Mouse (Mus musculus) CH12.LX (cell line): Measurements from ENCODE around the gene Dph6. TPM values are rescaled to one million over a fixed set of nuclear protein-coding genes. Genes with fewer than 3 reads are reported as not detected.

Experiments
- DNase-seq: peaks from one replicate; pipeline ENCODE4 v3.0.0-alpha.2; 2013; ENCODE audit errors: extremely low read depth
- H3K27ac ChIP-seq: 2 replicates; pipeline ENCODE4 v1.5.1; 2012; ENCODE audit warnings: low read depth, mild to moderate bottlenecking, control low read depth, moderate library complexity; ENCODE audit not compliant: insufficient read depth
- H3K27me3 ChIP-seq: replicated peaks from 2 replicates; pipeline ENCODE3; 2012; ENCODE audit warnings: inconsistent platforms
- H3K36me3 ChIP-seq, 2 experiments: replicated peaks in 1 of 2; 2 replicates each; pipeline versions ENCODE3 to v1.6.1; 2012; ENCODE audit warnings: inconsistent platforms in 1 of 2, low read length in 1 of 2, mild to moderate bottlenecking in 1 of 2, mixed read lengths in 1 of 2, moderate library complexity in 1 of 2; ENCODE audit not compliant: control insufficient read depth in 1 of 2, insufficient read depth in 1 of 2
- H3K4me1 ChIP-seq, 2 experiments: 2 replicates each; pipeline ENCODE4 v1.6.1; 2012; ENCODE audit warnings: inconsistent platforms in 1 of 2, moderate library complexity in 1 of 2; ENCODE audit not compliant: insufficient read depth in 2 of 2, control insufficient read depth in 1 of 2
- H3K4me2 ChIP-seq: 2 replicates; pipeline ENCODE4 v1.6.1; 2012; ENCODE audit warnings: low read depth, mild to moderate bottlenecking, control low read depth; ENCODE audit not compliant: poor library complexity, insufficient read depth, severe bottlenecking
- H3K4me3 ChIP-seq, 3 experiments: fragments of 150-350 bp in 1 of 3; sonication (generic) in 1 of 3; replicated peaks in 1 of 3; 2 replicates each; pipeline versions ENCODE3 to v1.5.1; 2011 to 2012; ENCODE audit warnings: low read depth in 2 of 3, low read length in 2 of 3, mild to moderate bottlenecking in 2 of 3, moderate library complexity in 2 of 3, control low read depth in 1 of 3, improper control_type of control experiment in 1 of 3, inconsistent platforms in 1 of 3, mixed read lengths in 1 of 3; ENCODE audit not compliant: poor library complexity in 1 of 3
- H3K79me2 ChIP-seq: replicated peaks from 2 replicates; pipeline ENCODE4 v1.6.1; 2012; ENCODE audit warnings: mild to moderate bottlenecking, moderate library complexity; ENCODE audit not compliant: control insufficient read depth, poor library complexity, insufficient read depth, severe bottlenecking; ENCODE audit errors: extremely low read depth
- H3K9ac ChIP-seq: 2 replicates; pipeline ENCODE4 v1.6.1; 2012; ENCODE audit warnings: low read depth, mild to moderate bottlenecking, control low read depth, moderate library complexity; ENCODE audit not compliant: insufficient read depth
- H3K9me3 ChIP-seq: replicated peaks from 2 replicates; pipeline ENCODE3; 2012; ENCODE audit warnings: low read length, inconsistent platforms, mixed read lengths
- GABPA ChIP-seq: IDR thresholded peaks from 2 replicates; pipeline ENCODE4 v1.6.1; 2012; ENCODE audit warnings: low read depth, low read length, improper control_type of control experiment, inconsistent platforms; ENCODE audit not compliant: insufficient replicate concordance
- IRF4 ChIP-seq: IDR thresholded peaks from 2 replicates; pipeline ENCODE4 v1.6.1; 2014; ENCODE audit warnings: low read depth, mild to moderate bottlenecking, inconsistent platforms, low read length, improper control_type of control experiment
- JUN ChIP-seq: IDR thresholded peaks from 2 replicates; pipeline ENCODE4 v1.6.1; 2011; ENCODE audit warnings: low read depth, mild to moderate bottlenecking, low read length, improper control_type of control experiment, moderate library complexity; ENCODE audit not compliant: insufficient read depth
- JUND ChIP-seq: conservative IDR thresholded peaks from 2 replicates; pipeline ENCODE4 v1.6.1; 2011; ENCODE audit warnings: low read depth, low read length, improper control_type of control experiment
- KAT2A ChIP-seq: IDR thresholded peaks from 2 replicates; pipeline ENCODE4 v1.6.1; 2012; ENCODE audit warnings: low read length, improper control_type of control experiment, inconsistent platforms; ENCODE audit not compliant: insufficient replicate concordance
- NELFE ChIP-seq: IDR thresholded peaks from 2 replicates; pipeline ENCODE4 v1.6.1; 2011; ENCODE audit warnings: low read depth, low read length, improper control_type of control experiment
- POLR2A ChIP-seq: IDR thresholded peaks from 2 replicates; pipeline ENCODE4 v1.6.1; 2011; ENCODE audit warnings: low read depth, mild to moderate bottlenecking, improper control_type of control experiment, low read length
- POLR2AphosphoS2 ChIP-seq: IDR thresholded peaks from 2 replicates; pipeline ENCODE4 v1.6.1; 2011; ENCODE audit warnings: low read depth, low read length, improper control_type of control experiment
- RAD21 ChIP-seq: IDR thresholded peaks from 2 replicates; pipeline ENCODE4 v1.6.1; 2011; ENCODE audit warnings: low read depth, mild to moderate bottlenecking, low read length, improper control_type of control experiment, moderate library complexity
- RCOR1 ChIP-seq: conservative IDR thresholded peaks from 2 replicates; pipeline ENCODE4 v1.6.1; 2012; ENCODE audit warnings: low read depth, mild to moderate bottlenecking, inconsistent platforms, low read length, improper control_type of control experiment
- SIN3A ChIP-seq: IDR thresholded peaks from 2 replicates; pipeline ENCODE4 v1.6.1; 2012; ENCODE audit warnings: low read length, improper control_type of control experiment, inconsistent platforms
- SMC3 ChIP-seq: IDR thresholded peaks from 2 replicates; pipeline ENCODE4 v1.6.1; 2011; ENCODE audit warnings: low read depth, low read length, improper control_type of control experiment
- TBP ChIP-seq: conservative IDR thresholded peaks from 2 replicates; pipeline ENCODE4 v1.6.1; 2011; ENCODE audit warnings: low read depth, low read length, improper control_type of control experiment
- USF1 ChIP-seq: IDR thresholded peaks from 2 replicates; pipeline ENCODE4 v1.6.1; 2014; ENCODE audit warnings: low read depth, mild to moderate bottlenecking, inconsistent platforms, low read length, improper control_type of control experiment
- USF2 ChIP-seq: conservative IDR thresholded peaks from 2 replicates; pipeline ENCODE4 v1.6.1; 2011; ENCODE audit warnings: low read depth, low read length, improper control_type of control experiment
- ZMIZ1 ChIP-seq: IDR thresholded peaks from 2 replicates; pipeline ENCODE4 v1.6.1; 2012; ENCODE audit warnings: low read depth, mild to moderate bottlenecking, inconsistent platforms, low read length, improper control_type of control experiment
- ZNF384 ChIP-seq: IDR thresholded peaks from 2 replicates; pipeline ENCODE4 v1.6.1; 2012; ENCODE audit warnings: low read depth, low read length, improper control_type of control experiment, inconsistent platforms
- dilution Hi-C: fragments of 300-500 bp; cut with MboI; formaldehyde crosslinking; loops from 2 replicates; pipeline ENCODE4 v1.14.3; 2020; ENCODE audit warnings: low sequenced_read_pairs; ENCODE audit not compliant: extremely low pct_unique_long_range_greater_than_20kb, extremely low pct_ligation_motif_present
- in situ Hi-C: fragments of 300-500 bp; cut with MboI; formaldehyde crosslinking; loops from 3 replicates; pipeline ENCODE4 v1.14.3; 2019; ENCODE audit warnings: low sequenced_read_pairs, low pct_ligation_motif_present, low pct_unique_long_range_greater_than_20kb, mixed read lengths
- polyA plus RNA-seq: library from polyadenylated mRNA; unstranded; fragments of >175 nt; gene quantifications from 2 replicates; pipeline ENCODE4 v1.2.1, GENCODE M21; 2012; ENCODE audit warnings: low read depth; ENCODE audit not compliant: insufficient read length
- total RNA-seq, 2 experiments: library from RNA; depleted of rRNA; stranded (reverse); fragments of 300-350 nt in 1 of 2; fragments of >200 nt in 1 of 2; gene quantifications; 2 replicates each; pipeline ENCODE4 v1.2.3; 2012 to 2014

Dph6 gene
- total and polyA plus RNA-seq, 3 experiments: 11.1 to 25.2 (median 18.3) TPM

DNA sequence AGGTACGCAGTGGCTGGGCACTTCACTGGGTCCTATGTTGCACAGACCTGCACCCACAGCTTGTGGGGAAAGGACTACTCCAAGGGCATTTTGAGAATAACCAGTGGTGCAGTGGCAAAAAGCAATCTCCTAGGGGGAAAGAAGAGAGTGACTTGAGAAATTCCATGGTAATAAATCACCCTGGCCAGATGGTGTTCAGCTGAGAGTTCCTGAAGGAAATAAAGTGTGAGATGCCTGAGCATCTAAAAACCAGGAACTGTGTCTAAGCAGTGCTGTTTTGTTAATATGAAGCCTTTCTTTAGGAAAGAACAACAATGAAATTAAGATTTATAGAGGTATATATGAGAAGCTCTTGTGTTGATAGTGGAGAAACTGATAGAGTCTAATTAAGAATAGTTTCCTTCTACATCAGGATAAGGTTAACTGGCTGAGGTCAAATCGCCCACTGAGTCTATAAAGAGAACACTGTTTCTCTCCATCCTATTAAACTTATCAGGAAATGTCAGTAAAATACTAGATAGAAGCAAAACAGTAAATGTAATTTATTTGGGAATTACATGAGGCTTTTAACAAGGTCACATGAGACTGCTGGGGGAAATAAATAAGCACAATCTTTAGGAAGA, 111.7 kb downstream of the Dph6 start:
- no peak for DNase-seq
- Histone ChIP-seq H3K36me3 (peaks cover 0 to 7% of the 10 kb centered on the region in 2 experiments), H3K9me3 (no peaks in the 10 kb centered on the region), H3K4me1 (no peaks in the 10 kb centered on the region), H3K27ac (no peak overlapping the region), H3K4me3 (no peak overlapping the region), H3K27me3 (no peaks in the 10 kb centered on the region), H3K9ac (no peak overlapping the region), H3K79me2 (no peaks in the 10 kb centered on the region), H3K4me2 (no peak overlapping the region)
- in situ Hi-C loops (no loop called here), dilution Hi-C loops (no loop called here)
- TF ChIP-seq JUND (no peak), GABPA (no peak), JUN (no peak), USF1 (no peak), RAD21 (no peak), POLR2AphosphoS2 (no peak), NELFE (no peak), SMC3 (no peak), ZNF384 (no peak), KAT2A (no peak), RCOR1 (no peak)

DNA sequence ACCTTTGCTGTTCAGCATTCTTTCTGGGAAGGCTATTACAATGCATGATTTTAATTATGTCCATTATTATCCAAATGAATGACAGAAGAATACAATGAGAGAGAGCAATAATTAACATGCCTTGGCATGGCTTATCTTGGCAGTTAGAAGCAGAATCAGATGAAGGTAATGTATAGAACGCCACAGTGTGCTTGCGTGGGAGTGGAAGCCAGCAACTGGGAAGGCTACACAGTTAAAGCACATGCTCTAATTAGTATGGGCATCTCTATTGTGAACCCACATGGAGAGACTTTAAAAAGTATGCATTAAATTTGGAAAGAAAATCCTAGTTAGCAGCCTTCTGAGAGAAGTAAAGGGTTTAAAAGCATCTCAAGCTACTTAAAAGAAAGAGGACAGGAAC, 112.4 kb downstream of the Dph6 start:
- in situ Hi-C loops (no loop called here), dilution Hi-C loops (no loop called here)
- Histone ChIP-seq H3K27ac (no peak overlapping the region), H3K36me3 (peaks cover 0 to 7% of the 10 kb centered on the region in 2 experiments), H3K27me3 (no peaks in the 10 kb centered on the region), H3K79me2 (no peaks in the 10 kb centered on the region), H3K9me3 (no peaks in the 10 kb centered on the region), H3K4me2 (no peak overlapping the region), H3K4me1 (no peaks in the 10 kb centered on the region), H3K4me3 (no peak overlapping the region), H3K9ac (no peak overlapping the region)
- no peak for DNase-seq
- no peak for TF ChIP-seq SIN3A
- TF ChIP-seq RAD21: no peak
- TF ChIP-seq POLR2A: no peak

DNA sequence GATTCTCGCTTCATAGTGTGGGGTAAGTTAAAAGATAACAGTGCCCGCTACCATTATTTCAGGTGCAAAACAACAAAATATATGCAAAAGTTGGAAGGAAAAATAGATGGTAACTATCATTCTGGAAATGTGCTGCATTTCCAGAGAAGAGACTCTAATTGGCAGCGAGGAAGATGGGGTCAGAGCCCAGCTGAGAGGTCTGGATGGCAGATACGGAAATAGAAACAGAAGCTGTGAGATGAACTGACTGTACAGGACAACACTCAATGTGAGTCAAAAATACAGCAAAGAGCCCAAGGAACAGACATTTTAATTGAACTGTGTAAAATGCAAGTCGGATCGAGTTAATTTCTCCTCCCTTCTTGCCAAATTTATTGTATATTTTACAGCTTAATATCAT, 114.3 kb downstream of the Dph6 start:
- Histone ChIP-seq H3K4me1 (no peaks in the 10 kb centered on the region; a peak in 1 of 4 replicates), H3K9me3 (no peaks in the 10 kb centered on the region), H3K36me3 (peaks cover 0 to 7% of the 10 kb centered on the region in 2 experiments), H3K79me2 (no peaks in the 10 kb centered on the region), H3K27ac (no peak overlapping the region), H3K27me3 (no peaks in the 10 kb centered on the region), H3K4me2 (no peak overlapping the region), H3K4me3 (no peak overlapping the region), H3K9ac (no peak overlapping the region)
- dilution Hi-C loops (no loop called here), in situ Hi-C loops (no loop called here)
- no peak for TF ChIP-seq SMC3
- TF ChIP-seq TBP: no peak
- TF ChIP-seq USF2: no peak
- no peak for TF ChIP-seq ZMIZ1
- TF ChIP-seq USF1: no peak
- TF ChIP-seq IRF4: no peak
- DNase-seq: no peak
